Mouse (Mus musculus) A20 (cell line): ENCODE data around the gene Noa1.

Experiments
- DNase-seq: peaks from one replicate; pipeline ENCODE4 v3.0.0-alpha.2; 2011; ENCODE audit warnings: low read depth, low spot score

The Noa1 gene

GRCm38 (mm10) chr5:77309924-77310772, at the start of gene Noa1, which contains the start of gene Polr2b:
Gene Noa1 (minus strand): TSS chr5:77310084.
Gene Polr2b (plus strand): TSS chr5:77310147.
- DNase-seq = peak; percentile 99

- DNase-seq = no peak
Observed at GRCm38 (mm10) chr5:77358347-77358746, 48.5 kb upstream of the Noa1 start.

GRCm38 (mm10) chr5:77357405-77358149, 47.7 kb upstream of the Noa1 start:
- DNase-seq = no peak

GRCm38 (mm10) chr5:77355307-77356265, 45.7 kb upstream of the Noa1 start:
- DNase-seq = no peak

GRCm38 (mm10) chr5:77354361-77354787, 44.5 kb upstream of the Noa1 start:
- DNase-seq = peak; percentile 88

- DNase-seq = no peak
Observed at GRCm38 (mm10) chr5:77351691-77352090, 41.8 kb upstream of the Noa1 start.

GRCm38 (mm10) chr5:77349971-77350658, 40.2 kb upstream of the Noa1 start:
- DNase-seq = no peak

- no peak for DNase-seq
Observed at GRCm38 (mm10) chr5:77348901-77349300, 39.0 kb upstream of the Noa1 start.

GRCm38 (mm10) chr5:77340033-77340432, 30.1 kb upstream of the Noa1 start:
- no peak for DNase-seq

GRCm38 (mm10) chr5:77330154-77330553, 20.3 kb upstream of the Noa1 start:
- peak; percentile 21 for DNase-seq

- DNase-seq = no peak
Observed at GRCm38 (mm10) chr5:77324936-77325335, 15.1 kb upstream of the Noa1 start.

- no peak for DNase-seq
Observed at GRCm38 (mm10) chr5:77314986-77315385, 5.1 kb upstream of the Noa1 start.

- DNase-seq = no peak
Observed at GRCm38 (mm10) chr5:77314206-77314605, 4.3 kb upstream of the Noa1 start.

GRCm38 (mm10) chr5:77309051-77309906, 605 bp downstream of the Noa1 start:
- DNase-seq = peak; percentile 75

GRCm38 (mm10) chr5:77307821-77308553, 1.9 kb downstream of the Noa1 start:
- DNase-seq = no peak

GRCm38 (mm10) chr5:77301296-77301903, 8.5 kb downstream of the Noa1 start:
- no peak for DNase-seq

- DNase-seq = no peak
Observed at GRCm38 (mm10) chr5:77299486-77299885, 10.4 kb downstream of the Noa1 start.

GRCm38 (mm10) chr5:77292803-77293522, 16.9 kb downstream of the Noa1 start:
- DNase-seq = no peak
